Mouse (Mus musculus): Measurements from ENCODE around the gene Fam205c.
"Not testable (repeated sequence)": the region's sequence is repeated elsewhere in the genome, so short reads cannot be mapped to it uniquely, and the experiment has no call there.

Gene Fam205c

GRCm38 (mm10) chr4:42877657-42878056 lies 3.6 kb upstream of the Fam205c start:
- no peak for DNase-seq (ENCODE audit: low read depth, low spot score)

GRCm38 (mm10) chr4:42876586-42877291 lies 2.7 kb upstream of the Fam205c start:
- DNase-seq (ENCODE audit: low read depth, low spot score): peak; percentile 73

- no peak for DNase-seq (ENCODE audit: low read depth, low spot score)
Observed at GRCm38 (mm10) chr4:42872746-42873435, 1.1 kb downstream of the Fam205c start.

- DNase-seq (ENCODE audit: low read depth, low spot score): peak; percentile 0
Observed at GRCm38 (mm10) chr4:42872151-42872550, 1.9 kb downstream of the Fam205c start.

- DNase-seq (ENCODE audit: low read depth, low spot score): peak; percentile 1
Observed at GRCm38 (mm10) chr4:42870748-42871147, 3.3 kb downstream of the Fam205c start.

- DNase-seq (ENCODE audit: low read depth, low spot score): peak; percentile 0
Observed at GRCm38 (mm10) chr4:42868193-42868592, 5.8 kb downstream of the Fam205c start.

GRCm38 (mm10) chr4:42867390-42867789 lies 6.6 kb downstream of the Fam205c start:
- no peak for DNase-seq (ENCODE audit: low read depth, low spot score)

GRCm38 (mm10) chr4:42863487-42863886 lies 10.5 kb downstream of the Fam205c start:
- DNase-seq (ENCODE audit: low read depth, low spot score): not testable (repeated sequence)

GRCm38 (mm10) chr4:42860483-42860882 lies 13.6 kb downstream of the Fam205c start:
- DNase-seq (ENCODE audit: low read depth, low spot score): not testable (repeated sequence)

GRCm38 (mm10) chr4:42856671-42857070 lies 17.4 kb downstream of the Fam205c start, which contains the start of gene Gm12394:
Gene Gm12394, minus strand, starts transcription at chr4:42856771.
- DNase-seq (ENCODE audit: low read depth, low spot score): not testable (repeated sequence)

GRCm38 (mm10) chr4:42853788-42854187 lies 20.2 kb downstream of the Fam205c start, which contains the start of gene Fam205a1:
Gene Fam205a1, minus strand, starts transcription at chr4:42853888.
- DNase-seq (ENCODE audit: low read depth, low spot score): not testable (repeated sequence)
